Mouse (Mus musculus) left cerebral cortex, adult 9 months (tissue): ENCODE results near the gene Zic2.

Source experiments
- DNase-seq, 2 experiments: peaks; one replicate each; pipeline ENCODE4 v3.0.0; 2022; ENCODE audit warnings: low spot score in 2 of 2

Gene Zic2

DNA sequence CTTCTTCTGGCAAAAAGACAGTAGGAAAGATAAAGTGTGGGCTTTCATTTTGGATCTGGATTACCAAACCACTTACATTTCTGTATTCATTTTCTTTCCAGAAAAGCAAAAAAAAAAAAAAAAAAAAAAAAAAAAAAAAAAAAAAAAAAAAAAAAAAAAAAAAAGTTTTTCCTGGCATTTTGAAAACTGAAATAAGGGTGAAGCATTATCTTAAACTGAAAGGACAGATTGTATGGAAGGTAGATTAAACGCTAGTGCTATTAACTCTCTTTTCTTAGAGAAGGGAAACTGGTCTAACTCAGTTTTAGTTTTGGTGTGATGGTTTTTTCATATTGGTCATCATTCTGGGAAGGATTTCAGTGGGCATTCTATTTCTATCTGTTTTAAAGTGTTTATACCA is 16.8 kb downstream of the Zic2 start:
- DNase-seq: no peak

DNA sequence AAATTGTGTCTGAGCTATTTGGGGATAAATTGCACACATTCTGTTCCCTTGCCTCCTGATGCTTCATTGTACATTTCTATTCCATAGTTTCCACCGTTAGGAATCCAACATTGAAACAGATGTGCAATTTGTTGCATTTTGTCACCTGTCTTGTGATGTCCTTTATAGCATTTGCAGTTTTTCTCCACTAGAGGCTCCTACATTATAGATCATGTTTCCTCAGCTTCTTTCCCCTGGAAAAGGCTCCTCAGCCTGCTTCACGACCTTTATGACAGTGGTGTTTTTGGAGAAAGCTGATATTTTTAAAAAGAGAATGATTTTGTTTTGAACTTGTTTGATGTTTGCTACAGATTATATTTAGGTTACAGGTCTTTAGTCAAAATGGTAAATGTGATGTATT is 33.8 kb downstream of the Zic2 start:
- no peak for DNase-seq

DNA sequence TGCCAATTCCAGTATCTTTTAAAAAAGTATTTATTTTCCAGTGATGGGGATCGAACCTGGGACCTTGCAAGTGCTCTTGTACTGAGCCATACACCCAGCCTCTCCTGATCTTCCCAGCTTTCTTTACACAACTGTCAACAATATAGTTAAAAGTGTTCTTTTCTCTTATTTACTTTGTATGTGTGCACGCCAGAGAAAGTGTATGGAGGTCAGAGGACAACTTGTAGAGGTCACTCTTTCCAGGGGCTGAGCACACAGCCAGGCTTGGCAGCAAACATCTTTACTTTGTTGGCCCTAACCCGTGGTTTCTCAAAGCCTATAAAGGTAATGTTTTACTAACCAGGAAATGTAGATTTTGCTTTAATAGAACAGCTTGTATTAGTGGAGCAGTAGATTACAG is 36.3 kb downstream of the Zic2 start:
- no peak for DNase-seq

DNA sequence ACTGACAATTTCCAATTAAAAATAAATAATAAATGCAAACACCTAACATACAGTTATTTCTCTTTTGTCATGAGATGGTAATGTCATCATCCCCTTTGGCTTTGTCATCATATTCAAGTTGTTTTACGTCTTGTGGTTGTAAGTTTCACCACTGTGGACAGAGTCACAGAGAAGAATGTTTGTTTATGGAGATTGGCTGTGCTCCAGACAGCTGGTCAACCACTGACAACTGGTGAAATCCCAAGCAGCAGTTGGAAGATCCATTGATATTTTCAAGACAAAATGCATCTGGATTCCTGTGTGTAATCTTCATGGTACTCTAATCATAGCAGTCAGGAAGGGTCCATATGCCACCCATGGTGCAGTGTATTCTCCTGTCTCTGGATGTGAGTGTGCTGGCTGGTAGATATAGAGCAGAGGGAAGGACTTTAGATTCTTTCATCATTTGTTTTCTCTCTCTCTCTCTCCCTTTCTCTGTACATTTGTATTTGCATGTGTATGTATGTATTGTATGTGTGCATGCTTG is 38.3 kb downstream of the Zic2 start:
- no peak for DNase-seq

DNA sequence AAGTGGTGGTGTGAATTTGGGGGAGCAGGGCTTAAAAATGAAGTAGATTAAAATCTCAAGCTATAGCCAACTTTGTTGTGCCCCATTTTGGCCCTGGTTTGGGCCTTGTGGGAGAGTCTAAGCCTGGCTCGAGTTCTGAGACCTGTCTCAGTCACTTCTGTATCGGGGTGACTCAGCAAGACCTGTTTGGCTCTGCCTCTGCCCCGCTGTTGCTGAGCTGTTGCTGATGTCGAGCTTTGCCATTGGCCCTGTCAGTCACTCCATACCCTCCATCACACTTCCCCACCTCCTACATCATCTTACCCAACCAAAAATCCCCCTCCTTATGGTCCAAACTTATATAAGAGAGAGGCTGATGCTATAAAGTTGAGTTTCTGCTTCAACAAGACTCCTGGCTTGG is 53.2 kb downstream of the Zic2 start:
- no peak for DNase-seq
